Mouse (Mus musculus) cerebellum, postnatal 4 days (tissue): ENCODE measurements around the gene Gm4305.
"Not testable (repeated sequence)": the region's sequence is repeated elsewhere in the genome, so short reads cannot be mapped to it uniquely, and the experiment has no call there.

ENCODE experiments used
- DNase-seq, 2 experiments: peaks; one replicate each; pipeline ENCODE4 v3.0.0; 2022; ENCODE audit warnings: low spot score in 2 of 2, mixed read lengths in 1 of 2

Gm4305 gene

GRCm38 (mm10) chr10:100350793-100351192 lies at the start of gene Gm4305:
TSS of gene Gm4305 (plus strand) at chr10:100351093.
- DNase-seq: not testable (repeated sequence)

- not testable (repeated sequence) for DNase-seq
Measured at GRCm38 (mm10) chr10:100335376-100335775, 15.5 kb upstream of the Gm4305 start, which contains the start of gene Gm4301. TSS of gene Gm4301 (plus strand) at chr10:100335676.

GRCm38 (mm10) chr10:100340536-100340935 lies 10.4 kb upstream of the Gm4305 start, which contains the start of gene Gm4302:
TSS of gene Gm4302 (plus strand) at chr10:100340836.
- not testable (repeated sequence) for DNase-seq

GRCm38 (mm10) chr10:100345672-100346071 lies 5.2 kb upstream of the Gm4305 start, which contains the start of gene Gm4303:
TSS of gene Gm4303 (plus strand) at chr10:100345972.
- not testable (repeated sequence) for DNase-seq

- DNase-seq: peak; percentile 8 to 21
Measured at GRCm38 (mm10) chr10:100356841-100357240, 5.9 kb downstream of the Gm4305 start.

GRCm38 (mm10) chr10:100361038-100361437 lies 10.1 kb downstream of the Gm4305 start, which contains the start of gene Gm4307:
TSS of gene Gm4307 (plus strand) at chr10:100361338.
- not testable (repeated sequence) for DNase-seq

GRCm38 (mm10) chr10:100382460-100382859 lies 31.6 kb downstream of the Gm4305 start, which contains the start of gene Gm4312:
TSS of gene Gm4312 (minus strand) at chr10:100382560.
- not testable (repeated sequence) for DNase-seq
